11 mouse cellular contexts compared by ENCODE assay signal in the genomic region with DNA sequence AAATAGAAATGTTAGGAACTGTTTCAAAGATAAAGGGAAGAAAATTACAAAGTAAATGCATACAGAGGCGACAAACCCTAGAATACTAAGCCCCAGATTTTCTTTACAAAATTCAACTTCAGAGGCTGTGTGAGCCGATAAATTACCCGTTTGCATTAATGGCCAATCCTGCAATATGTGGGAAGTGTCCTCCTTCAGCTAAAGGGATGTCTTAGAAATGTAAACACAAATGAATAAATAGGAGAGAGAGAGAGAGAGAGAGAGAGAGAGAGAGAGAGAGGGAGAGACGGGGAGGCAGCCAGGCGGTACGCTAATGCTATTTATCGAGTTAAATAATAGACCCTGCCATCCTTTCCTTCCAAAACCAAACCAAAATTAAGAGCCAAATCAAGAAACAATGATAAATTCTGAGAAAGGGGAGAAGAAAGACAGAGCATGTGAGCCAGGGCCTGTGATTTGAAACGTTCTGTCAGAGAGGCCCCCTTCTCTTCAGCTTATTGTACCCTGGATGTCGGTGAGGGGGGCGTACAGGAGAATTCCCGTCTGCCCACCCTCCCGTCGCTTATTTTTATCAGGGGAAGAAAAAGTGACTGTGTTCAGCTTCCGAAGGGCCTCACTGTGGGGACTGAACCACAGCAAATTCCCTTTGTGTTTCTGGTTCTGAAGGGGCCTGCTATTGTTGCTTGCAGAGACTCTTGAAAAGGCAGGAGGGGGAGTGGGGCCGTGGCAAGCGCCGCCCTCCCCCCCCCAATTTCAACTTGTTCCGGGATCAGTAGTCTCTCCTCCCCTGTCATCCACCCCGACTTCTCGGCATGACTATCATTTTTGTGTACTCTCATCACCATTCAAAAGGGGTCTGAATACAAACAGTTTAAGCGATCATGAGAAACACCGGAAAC.
DNase-seq lines count a peak whose midpoint lies in the region; ATAC-seq and TF ChIP-seq lines count a peak whose summit lies in the region.
"Had no signal": no experiment of that assay in that cellular context is flagged by ENCODE, and none has a peak within 500 bp of the region (broad histone marks: within the 10 kb centered on the region; RNA-seq: fewer than 3 reads in every experiment).

No protein-coding gene starts in this region.

- H3K9me3 ChIP-seq in lung, embryonic 14.5 days (ENCODE audit: low read depth, low read length) = no peaks in the 10 kb centered on the region
- H3K9me3 ChIP-seq in forebrain, embryonic 14.5 days (replicated peaks; ENCODE audit: control insufficient read depth, low read length) = no peaks in the 10 kb centered on the region
- H3K9me3 ChIP-seq in intestine, postnatal 0 days (ENCODE audit: control insufficient read depth) = no peaks in the 10 kb centered on the region

- WGBS in lung, embryonic 14.5 days = 19% methylated on average over 22 of the region's 22 CpGs
- 8% methylated on average over 22 of the region's 22 CpGs for WGBS in forebrain, embryonic 14.5 days
- 52% methylated on average over 22 of the region's 22 CpGs for WGBS in intestine, postnatal 0 days

- peak; percentile 67 for ATAC-seq in lung, embryonic 14.5 days (ENCODE audit: insufficient read depth)
- ATAC-seq in forebrain, embryonic 14.5 days = peak; percentile 40
- no peak for ATAC-seq in intestine, postnatal 0 days
- ATAC-seq: Patski had no signal

- H3K4me3 ChIP-seq in lung, embryonic 14.5 days (ENCODE audit: low read depth, low read length) = no peak overlapping the region
- no peak overlapping the region for H3K4me3 ChIP-seq in forebrain, embryonic 14.5 days (ENCODE audit: low read depth, low read length)
- no peak overlapping the region for H3K4me3 ChIP-seq in intestine, postnatal 0 days (ENCODE audit: low read depth, low read length)

- H3K27ac ChIP-seq in lung, embryonic 14.5 days (ENCODE audit: low read depth) = peak overlapping the region; percentile 83
- H3K27ac ChIP-seq in forebrain, embryonic 14.5 days (ENCODE audit: low read depth, low read length) = peak overlapping the region; percentile 88
- no peak overlapping the region for H3K27ac ChIP-seq in intestine, postnatal 0 days (ENCODE audit: low read depth, low read length)

- peaks cover 15% of the 10 kb centered on the region for H3K4me1 ChIP-seq in lung, embryonic 14.5 days (ENCODE audit: insufficient read depth)
- H3K4me1 ChIP-seq in forebrain, embryonic 14.5 days (ENCODE audit: control insufficient read depth, insufficient read depth, low read length) = peaks cover 20% of the 10 kb centered on the region; the same call in 1 of the 2 replicates
- H3K4me1 ChIP-seq in intestine, postnatal 0 days (replicated peaks; ENCODE audit: control insufficient read depth, insufficient read depth, low read length) = no peaks in the 10 kb centered on the region

- H3K9ac ChIP-seq in lung, embryonic 14.5 days = no peak overlapping the region
- H3K9ac ChIP-seq in forebrain, embryonic 14.5 days (ENCODE audit: low read length) = peak overlapping the region; percentile 50
- no peak overlapping the region for H3K9ac ChIP-seq in intestine, postnatal 0 days (ENCODE audit: low read depth, low read length)

- no peaks in the 10 kb centered on the region for H3K27me3 ChIP-seq in lung, embryonic 14.5 days (ENCODE audit: insufficient read depth, low read length)
- 0 out of 2 replicates have a peak, but pooled peaks cover 8% of the 10 kb centered on the region for H3K27me3 ChIP-seq in forebrain, embryonic 14.5 days (replicated peaks; ENCODE audit: control insufficient read depth, insufficient read depth, low read length)
- no peaks in the 10 kb centered on the region for H3K27me3 ChIP-seq in intestine, postnatal 0 days (replicated peaks; ENCODE audit: control insufficient read depth, insufficient read depth, low read length)

- no peak for TF ChIP-seq CTCF in lung, embryonic 14.5 days (IDR thresholded peaks at IDR 0.05; ENCODE audit: low read depth)
- TF ChIP-seq CTCF in intestine, postnatal 0 days (IDR thresholded peaks at IDR 0.05; ENCODE audit: low read depth) = no peak

- no peaks in the 10 kb centered on the region for H3K36me3 ChIP-seq in lung, embryonic 14.5 days (ENCODE audit: insufficient read depth)
- no peaks in the 10 kb centered on the region for H3K36me3 ChIP-seq in forebrain, embryonic 14.5 days (ENCODE audit: control insufficient read depth, insufficient read depth, low read length)
- no peaks in the 10 kb centered on the region for H3K36me3 ChIP-seq in intestine, postnatal 0 days (ENCODE audit: control insufficient read depth, insufficient read depth)

- peak overlapping the region; percentile 53 for H3K4me2 ChIP-seq in lung, embryonic 14.5 days
- H3K4me2 ChIP-seq in forebrain, embryonic 14.5 days (ENCODE audit: low read length) = peak overlapping the region; percentile 34; the same call in 1 of the 2 replicates
- 0 out of 2 replicates have a peak overlapping the region, but pooled peaks have one; percentile 21 for H3K4me2 ChIP-seq in intestine, postnatal 0 days (replicated peaks; ENCODE audit: low read depth)

- DNase-seq in lung, embryonic 14.5 days = peak; percentile 80
- DNase-seq in lung, postnatal 10 days = no peak
- peak; percentile 53 for DNase-seq in forebrain, embryonic 14.5 days (ENCODE audit: low spot score)
- DNase-seq in retina, postnatal 1 day = peak; percentile 52
- DNase-seq in kidney, adult 18-20 months = no peak
- no peak for DNase-seq in kidney, adult 8-10 months
- no peak for DNase-seq in thymus, postnatal 14 days
- DNase-seq: cerebellum, postnatal 25 days; thymus, adult 2 months had no signal

Comparison
In these comparisons a context has a peak if more than half of its experiments do, and no peak if none do; other contexts are left out.
1. DNase-seq: peak in lung, embryonic 14.5 days (single experiment), forebrain, embryonic 14.5 days (single experiment) and retina, postnatal 1 day (single experiment); none in lung, postnatal 10 days (single experiment), kidney, adult 18-20 months (single experiment), kidney, adult 8-10 months (0 of 2) and thymus, postnatal 14 days (single experiment).
2. Peak in every context shown above with its lines, with median percentiles within 50 percentile points of each other: H3K4me2 ChIP-seq.